Mouse (Mus musculus): ENCODE data around the gene Otx2. TPM values are rescaled to one million over a fixed set of nuclear protein-coding genes. Genes with fewer than 3 reads are reported as not detected.

Gene Otx2
- total RNA-seq, 2 experiments from 2014 or later: 0.77 to 0.86 TPM

- intact Hi-C loops (cut with DNase I): no loop called here
- Histone ChIP-seq H3K27ac (no peak overlapping the region), H3K4me3 (no peak overlapping the region)
- DNase-seq (ENCODE audit: extremely low spot score in 1 of 2, low spot score in 2 of 2): no peak
- TF ChIP-seq CTCF (IDR thresholded peaks at IDR 0.05): no peak
Observed at GRCm38 (mm10) chr14:48679590-48679989, 6.0 kb upstream of the Otx2 start.

DNA sequence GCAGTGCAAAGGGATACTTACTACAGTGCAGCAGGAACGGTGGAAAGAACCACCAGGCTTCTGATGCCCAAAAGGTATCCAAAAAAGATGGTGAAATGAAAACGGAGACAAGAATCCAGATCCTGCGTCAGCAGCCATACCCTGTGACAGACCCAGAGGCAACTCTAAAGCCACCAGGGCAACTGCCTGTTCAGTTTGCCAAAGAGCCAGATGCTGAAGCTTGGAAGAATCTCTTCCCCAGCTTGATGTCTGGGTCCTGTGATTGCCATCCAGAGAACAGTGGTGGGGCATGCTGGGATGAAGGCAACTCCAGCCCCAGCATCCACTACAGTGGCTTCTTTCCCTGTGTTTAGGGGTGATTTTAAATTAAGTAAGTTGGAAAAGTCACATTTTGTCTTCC is 5.1 kb upstream of the Otx2 start:
- intact Hi-C loops (cut with DNase I): no loop called here
- Histone ChIP-seq H3K27ac (no peak overlapping the region), H3K4me3 (no peak overlapping the region)
- no peak for TF ChIP-seq CTCF (IDR thresholded peaks at IDR 0.05)
- DNase-seq (ENCODE audit: extremely low spot score in 1 of 2, low spot score in 2 of 2): no peak

DNA sequence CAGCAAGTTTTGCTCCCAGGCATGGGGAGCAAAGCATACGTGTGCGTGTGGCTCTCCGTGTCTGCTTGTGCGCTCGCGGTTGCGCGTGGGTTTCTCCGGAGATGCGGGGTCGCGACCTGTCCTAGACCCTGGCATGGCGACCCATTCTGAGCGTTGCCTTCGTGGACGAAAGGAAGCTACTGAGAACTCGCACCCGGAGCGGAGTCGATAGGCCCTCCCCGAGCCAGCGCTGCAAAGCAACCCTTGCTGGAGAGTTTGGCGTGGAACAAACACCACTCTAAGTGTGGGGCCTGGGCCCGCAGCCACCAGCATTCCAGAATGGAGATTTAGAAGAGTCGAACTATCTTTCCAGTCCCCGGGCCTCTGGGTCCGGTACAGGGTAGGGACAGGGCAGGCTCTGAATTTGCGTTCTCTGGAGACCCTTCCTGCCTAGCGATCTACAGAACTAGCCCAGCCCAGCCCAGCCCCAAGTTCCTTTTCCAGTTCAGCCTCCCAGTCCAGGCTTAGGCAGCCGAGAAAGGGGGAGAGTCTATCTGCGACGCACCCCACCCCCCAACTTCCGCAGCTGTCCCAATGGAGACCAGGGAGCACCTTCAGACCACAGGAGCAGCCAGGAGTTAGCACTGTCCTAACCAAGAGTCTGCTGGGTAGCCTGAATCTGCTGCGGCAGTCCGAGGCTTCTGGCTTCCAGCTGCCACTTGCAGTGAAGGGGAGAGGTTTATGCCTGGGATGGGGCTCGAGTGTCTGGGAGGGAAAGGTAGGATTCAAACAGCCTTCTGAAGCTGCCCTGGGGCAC is 615 bp upstream of the Otx2 start:
- Histone ChIP-seq H3K27ac (no peak overlapping the region), H3K4me3 (no peak overlapping the region)
- no peak for TF ChIP-seq CTCF (IDR thresholded peaks at IDR 0.05)
- intact Hi-C loops (cut with DNase I): loop anchor here (5.0 kb wide), 1 partner anchor 63 kb away; no protein-coding TSS in a partner anchor
- no peak for DNase-seq (ENCODE audit: extremely low spot score in 1 of 2, low spot score in 2 of 2)

DNA sequence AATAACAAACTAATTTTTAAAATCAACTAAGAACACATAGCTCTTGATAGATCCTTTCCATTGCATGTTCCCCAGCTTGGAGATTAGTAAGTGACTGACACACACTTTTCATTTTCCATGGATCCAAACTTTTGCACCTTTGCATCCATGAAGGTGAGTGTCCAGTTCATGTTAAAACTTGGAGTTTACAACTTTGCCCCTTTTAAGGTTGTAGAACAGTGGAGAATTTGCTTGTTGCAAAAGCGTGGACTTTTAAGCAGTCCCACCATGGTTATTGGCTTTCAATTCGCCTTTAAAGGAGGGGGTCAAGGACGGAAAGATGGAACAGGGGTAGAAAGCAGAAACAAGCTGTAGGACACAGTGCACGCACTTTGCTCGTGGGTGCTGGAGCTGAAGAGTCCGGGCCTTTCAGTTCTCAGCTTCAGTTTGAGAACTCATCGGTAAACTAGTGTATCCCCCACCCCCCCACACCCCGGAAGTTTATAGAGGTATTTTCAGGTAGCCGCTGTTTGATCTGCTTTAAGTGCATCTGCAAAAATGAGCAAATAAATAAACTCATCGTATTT is 925 bp downstream of the Otx2 start:
- Histone ChIP-seq H3K4me3 (no peak overlapping the region), H3K27ac (no peak overlapping the region)
- intact Hi-C loops (cut with DNase I): loop anchor here (5.0 kb wide), 1 partner anchor 65 kb away; no protein-coding TSS in a partner anchor
- DNase-seq (ENCODE audit: extremely low spot score in 1 of 2, low spot score in 2 of 2): no peak
- no peak for TF ChIP-seq CTCF (IDR thresholded peaks at IDR 0.05)

GRCm38 (mm10) chr14:48671480-48672240 is 2.0 kb downstream of the Otx2 start:
- H3K4me3 ChIP-seq: no peak overlapping the region
- H3K27ac ChIP-seq: no peak overlapping the region
- intact Hi-C loops (cut with DNase I): loop anchor here (5.0 kb wide), 1 partner anchor 66 kb away; no protein-coding TSS in a partner anchor
- TF ChIP-seq CTCF (IDR thresholded peaks at IDR 0.05): no peak
- no peak for DNase-seq (ENCODE audit: extremely low spot score in 1 of 2, low spot score in 2 of 2)

- TF ChIP-seq CTCF (IDR thresholded peaks at IDR 0.05): no peak
- intact Hi-C loops (cut with DNase I): loop anchor here (5.0 kb wide), 1 partner anchor 66 kb away; no protein-coding TSS in a partner anchor
- no peak for DNase-seq (ENCODE audit: extremely low spot score in 1 of 2, low spot score in 2 of 2)
- Histone ChIP-seq H3K4me3 (no peak overlapping the region), H3K27ac (no peak overlapping the region)
Observed at GRCm38 (mm10) chr14:48670761-48671479, 2.7 kb downstream of the Otx2 start.

- no peak overlapping the region for H3K27ac ChIP-seq
- no peak overlapping the region for H3K4me3 ChIP-seq
- no peak for TF ChIP-seq CTCF (IDR thresholded peaks at IDR 0.05)
- intact Hi-C loops (cut with DNase I): loop anchor here (5.0 kb wide), 1 partner anchor 67 kb away; no protein-coding TSS in a partner anchor
- DNase-seq (ENCODE audit: extremely low spot score in 1 of 2, low spot score in 2 of 2): no peak
Observed at GRCm38 (mm10) chr14:48670258-48670630, 3.4 kb downstream of the Otx2 start.

GRCm38 (mm10) chr14:48669541-48670257 is 3.9 kb downstream of the Otx2 start:
- intact Hi-C loops (cut with DNase I): loop anchor here (5.0 to 10.0 kb wide), 3 partner anchors 68 to 398 kb away; partner anchors contain the start of genes Ap5m1 and Exoc5
- TF ChIP-seq CTCF (IDR thresholded peaks at IDR 0.05): no peak
- no peak overlapping the region for H3K4me3 ChIP-seq
- no peak for DNase-seq (ENCODE audit: extremely low spot score in 1 of 2, low spot score in 2 of 2)
- H3K27ac ChIP-seq: no peak overlapping the region

DNA sequence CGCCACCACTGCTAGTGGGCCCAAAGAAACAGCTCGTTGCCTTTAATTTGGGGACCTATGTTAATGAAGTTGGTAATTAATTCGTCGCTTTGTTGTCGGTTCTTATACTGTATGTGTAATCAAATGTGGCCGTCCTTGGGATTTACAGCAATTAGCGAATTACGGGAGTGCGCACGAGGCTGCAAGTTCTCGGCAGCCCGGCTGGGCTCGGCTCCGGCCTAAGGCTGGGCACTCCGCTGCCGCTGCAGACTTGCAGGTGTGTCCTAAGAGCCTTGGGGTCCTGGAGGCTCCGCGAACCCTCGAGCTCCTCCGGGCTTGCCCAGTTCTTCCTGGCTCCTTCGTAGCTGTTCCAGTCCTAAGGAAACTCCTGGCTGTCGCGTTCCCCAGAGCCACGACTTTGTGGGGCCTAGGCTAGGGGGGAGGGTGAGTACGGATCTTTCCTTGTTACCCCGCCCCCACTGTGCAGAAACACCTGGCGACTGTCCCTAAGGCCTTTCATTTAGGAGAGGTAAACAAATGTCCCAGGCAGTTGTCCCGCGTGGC is 4.8 kb downstream of the Otx2 start:
- no peak overlapping the region for H3K27ac ChIP-seq
- intact Hi-C loops (cut with DNase I): loop anchor here (5.0 to 10.0 kb wide), 2 partner anchors 316 to 398 kb away; partner anchors contain the start of genes Ap5m1 and Exoc5
- no peak overlapping the region for H3K4me3 ChIP-seq
- no peak for DNase-seq (ENCODE audit: extremely low spot score in 1 of 2, low spot score in 2 of 2)
- no peak for TF ChIP-seq CTCF (IDR thresholded peaks at IDR 0.05)

DNA sequence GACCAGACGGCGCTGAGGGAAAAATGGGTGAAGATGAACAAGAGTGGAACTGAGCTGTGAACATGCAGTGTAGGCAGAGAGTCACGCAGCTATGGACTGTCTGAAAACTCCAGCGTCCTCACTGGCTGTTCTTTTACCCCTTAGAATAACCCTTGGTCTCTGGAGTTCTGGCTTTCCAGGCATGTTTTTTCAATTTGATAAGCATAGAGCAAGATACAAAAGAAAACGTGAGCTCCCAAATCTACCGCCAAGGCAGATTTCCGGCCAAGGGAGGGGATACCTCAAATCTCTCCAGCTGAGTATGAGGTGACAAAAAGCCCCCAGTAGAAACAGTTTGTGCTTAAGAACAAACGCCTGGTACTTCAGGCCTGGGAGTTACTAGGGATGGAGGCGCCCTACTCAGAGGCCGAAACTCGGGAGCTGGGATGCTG is 5.6 kb downstream of the Otx2 start:
- Histone ChIP-seq H3K27ac (no peak overlapping the region), H3K4me3 (no peak overlapping the region)
- intact Hi-C loops (cut with DNase I): loop anchor here (5.0 to 10.0 kb wide), 2 partner anchors 317 to 399 kb away; partner anchors contain the start of genes Ap5m1 and Exoc5
- TF ChIP-seq CTCF (IDR thresholded peaks at IDR 0.05): no peak
- DNase-seq (ENCODE audit: extremely low spot score in 1 of 2, low spot score in 2 of 2): no peak

All from left cerebral cortex, adult 2 months (tissue).